ENCODE assay signal across 11 mouse cellular contexts in the genomic region with DNA sequence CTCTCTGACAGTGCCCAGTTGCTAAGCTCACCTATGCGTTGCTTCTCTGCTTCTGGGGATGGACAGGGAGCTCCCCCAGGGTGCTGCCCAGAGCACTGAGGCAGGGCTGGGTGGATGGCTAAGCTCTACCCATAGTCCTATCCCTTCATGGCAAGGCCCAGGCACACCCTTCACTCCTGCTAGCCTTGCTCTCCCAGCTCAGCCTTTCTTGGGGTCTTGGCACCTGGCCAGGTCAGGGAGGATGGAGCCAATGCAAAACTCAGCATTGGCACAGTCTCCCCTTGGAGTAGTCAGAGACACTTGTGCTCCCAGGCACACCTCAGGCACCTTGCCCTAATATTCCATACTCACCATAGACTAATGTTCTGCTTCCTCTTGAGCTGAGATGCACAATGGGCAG. TPM values are rescaled to one million over a fixed set of nuclear protein-coding genes. Genes with fewer than 3 reads are reported as not detected.
A peak's percentile ranks its signal among the peaks of the same experiment; 100 is the strongest.
DNase-seq lines count a peak whose midpoint lies in the region; ATAC-seq and TF ChIP-seq lines count a peak whose summit lies in the region.
"Had no signal": no experiment of that assay in that cellular context is flagged by ENCODE, and none has a peak within 500 bp of the region (broad histone marks: within the 10 kb centered on the region; RNA-seq: fewer than 3 reads in every experiment).

No protein-coding gene starts in this region.

- TF ChIP-seq CTCF in intestine, postnatal 0 days (IDR thresholded peaks at IDR 0.05; ENCODE audit: low read depth) = no peak

- no peaks in the 10 kb centered on the region for H3K9me3 ChIP-seq in kidney, embryonic 15.5 days (replicated peaks)
- H3K9me3 ChIP-seq in heart, embryonic 13.5 days = no peaks in the 10 kb centered on the region
- no peaks in the 10 kb centered on the region for H3K9me3 ChIP-seq in intestine, postnatal 0 days (ENCODE audit: control insufficient read depth)
- H3K9me3 ChIP-seq in neural tube, embryonic 15.5 days (replicated peaks) = no peaks in the 10 kb centered on the region

- 0 out of 2 replicates have a peak, but pooled peaks cover 5% of the 10 kb centered on the region for H3K4me1 ChIP-seq in kidney, embryonic 15.5 days
- H3K4me1 ChIP-seq in heart, embryonic 13.5 days = peaks cover 12% of the 10 kb centered on the region
- no peaks in the 10 kb centered on the region for H3K4me1 ChIP-seq in intestine, postnatal 0 days (replicated peaks; ENCODE audit: control insufficient read depth, insufficient read depth, low read length)
- no peaks in the 10 kb centered on the region for H3K4me1 ChIP-seq in neural tube, embryonic 15.5 days

- no peak for ATAC-seq in kidney, embryonic 15.5 days (replicated peaks; ENCODE audit: low FRiP score)
- ATAC-seq in heart, embryonic 13.5 days (ENCODE audit: extremely low read depth, insufficient number of reproducible peaks, low FRiP score, low TSS enrichment) = no peak
- ATAC-seq in intestine, postnatal 0 days = no peak
- ATAC-seq in neural tube, embryonic 15.5 days (ENCODE audit: low FRiP score) = no peak

- peaks cover 32% of the 10 kb centered on the region for H3K27me3 ChIP-seq in kidney, embryonic 15.5 days
- H3K27me3 ChIP-seq in heart, embryonic 13.5 days (replicated peaks) = peaks cover 39% of the 10 kb centered on the region
- no peaks in the 10 kb centered on the region for H3K27me3 ChIP-seq in intestine, postnatal 0 days (replicated peaks; ENCODE audit: control insufficient read depth, insufficient read depth, low read length)
- no peaks in the 10 kb centered on the region for H3K27me3 ChIP-seq in neural tube, embryonic 15.5 days (replicated peaks)

- peak overlapping the region; percentile 53 for H3K4me2 ChIP-seq in kidney, embryonic 15.5 days
- peak overlapping the region; percentile 65 for H3K4me2 ChIP-seq in heart, embryonic 13.5 days
- H3K4me2 ChIP-seq in intestine, postnatal 0 days (replicated peaks; ENCODE audit: low read depth) = peak overlapping the region; percentile 35
- H3K4me2 ChIP-seq in neural tube, embryonic 15.5 days = peak overlapping the region; percentile 25

- no peaks in the 10 kb centered on the region for H3K36me3 ChIP-seq in kidney, embryonic 15.5 days
- no peaks in the 10 kb centered on the region for H3K36me3 ChIP-seq in heart, embryonic 13.5 days
- H3K36me3 ChIP-seq in intestine, postnatal 0 days (ENCODE audit: control insufficient read depth, insufficient read depth) = no peaks in the 10 kb centered on the region
- H3K36me3 ChIP-seq in neural tube, embryonic 15.5 days = no peaks in the 10 kb centered on the region

- H3K9ac ChIP-seq in kidney, embryonic 15.5 days = peak overlapping the region; percentile 38
- peak overlapping the region; percentile 76 for H3K9ac ChIP-seq in heart, embryonic 13.5 days
- H3K9ac ChIP-seq in intestine, postnatal 0 days (ENCODE audit: low read depth, low read length) = no peak overlapping the region
- no peak overlapping the region for H3K9ac ChIP-seq in neural tube, embryonic 15.5 days (replicated peaks)
- H3K9ac ChIP-seq: liver, embryonic 14.5 days had no signal

- peak overlapping the region; percentile 41 for H3K4me3 ChIP-seq in kidney, embryonic 15.5 days (replicated peaks)
- peak overlapping the region; percentile 51 for H3K4me3 ChIP-seq in heart, embryonic 13.5 days
- H3K4me3 ChIP-seq in intestine, postnatal 0 days (ENCODE audit: low read depth, low read length) = peak overlapping the region; percentile 21
- H3K4me3 ChIP-seq in neural tube, embryonic 15.5 days (replicated peaks) = peak overlapping the region; percentile 16; the same call in 1 of the 2 replicates

- DNase-seq in kidney, adult 8-10 months = no peak
- DNase-seq in adrenal gland, postnatal 25 days = no peak
- no peak for DNase-seq in adrenal gland, adult 8-10 months
- no peak for DNase-seq in cerebellum, adult 9-10 months
- DNase-seq: cerebellum, adult 11 months had no signal

- WGBS in kidney, embryonic 15.5 days = 73% methylated on average over 1 of the region's 1 CpGs
- 55% methylated on average over 1 of the region's 1 CpGs for WGBS in heart, embryonic 13.5 days
- 77% methylated on average over 1 of the region's 1 CpGs for WGBS in intestine, postnatal 0 days
- 71% methylated on average over 1 of the region's 1 CpGs for WGBS in neural tube, embryonic 15.5 days

- no peak overlapping the region for H3K27ac ChIP-seq in kidney, embryonic 15.5 days
- H3K27ac ChIP-seq in heart, embryonic 13.5 days (replicated peaks) = peak overlapping the region; percentile 76
- no peak overlapping the region for H3K27ac ChIP-seq in intestine, postnatal 0 days (ENCODE audit: low read depth, low read length)
- no peak overlapping the region for H3K27ac ChIP-seq in neural tube, embryonic 15.5 days (replicated peaks)
- H3K27ac ChIP-seq: liver, embryonic 14.5 days had no signal

RNA-seq across cellular contexts. Expression of a gene that starts 0.7 kb away (rescaled TPM):
- 90.8 and 96.4 TPM in 2 replicates for polyA plus RNA-seq in kidney, embryonic 15.5 days (2015; fragmentation: Nextera tagmentation; extraction: Ambion mirVana)
- 76.0 and 87.0 TPM in 2 replicates for polyA plus RNA-seq in heart, embryonic 13.5 days (2015; fragmentation: Nextera tagmentation; extraction: Ambion mirVana)
- polyA plus RNA-seq in intestine, postnatal 0 days (2015; fragmentation: Nextera tagmentation; extraction: Ambion mirVana) = 35.2 and 43.0 TPM in 2 replicates
- 29.1 and 33.4 TPM in 2 replicates for polyA plus RNA-seq in neural tube, embryonic 15.5 days (2015; fragmentation: Nextera tagmentation; extraction: Ambion mirVana)
- 185 and 205 TPM in 2 replicates for total RNA-seq in adrenal gland, postnatal 25 days (2021)
- 100 to 1,000 TPM; 251 to 364 (median 310) TPM for total RNA-seq in adrenal gland, adult 8-10 months (2022)
- total RNA-seq: MEL had no signal

RNA-seq across cellular contexts. Expression of a gene that starts 18.8 kb away (rescaled TPM):
- polyA plus RNA-seq in kidney, embryonic 15.5 days (2015; fragmentation: Nextera tagmentation; extraction: Ambion mirVana) = 0.31 and 0.36 TPM in 2 replicates
- polyA plus RNA-seq in heart, embryonic 13.5 days (2015; fragmentation: Nextera tagmentation; extraction: Ambion mirVana) = 0.32 and 0.56 TPM in 2 replicates
- 0.12 and 0.13 TPM in 2 replicates for polyA plus RNA-seq in intestine, postnatal 0 days (2015; fragmentation: Nextera tagmentation; extraction: Ambion mirVana)
- polyA plus RNA-seq in neural tube, embryonic 15.5 days (2015; fragmentation: Nextera tagmentation; extraction: Ambion mirVana) = 6.1 and 7.0 TPM in 2 replicates
- total RNA-seq in adrenal gland, postnatal 25 days (2021) = 38.1 and 43.3 TPM in 2 replicates
- total RNA-seq in adrenal gland, adult 8-10 months (2022) = 100 to 1,000 TPM in 1 of 4 experiments, 10 to 100 TPM in 3; 68.5 to 100 (median 79.5) TPM
- total RNA-seq: MEL had no signal
- polyA plus RNA-seq: liver, embryonic 14.5 days had no signal

RNA-seq across cellular contexts. Expression of a gene that starts 25.2 kb away (rescaled TPM):
- polyA plus RNA-seq in kidney, embryonic 15.5 days (2015; fragmentation: Nextera tagmentation; extraction: Ambion mirVana) = 66.0 and 71.5 TPM in 2 replicates
- 52.1 and 61.7 TPM in 2 replicates for polyA plus RNA-seq in heart, embryonic 13.5 days (2015; fragmentation: Nextera tagmentation; extraction: Ambion mirVana)
- 38.2 and 38.6 TPM in 2 replicates for polyA plus RNA-seq in intestine, postnatal 0 days (2015; fragmentation: Nextera tagmentation; extraction: Ambion mirVana)
- 67.5 and 74.9 TPM in 2 replicates for polyA plus RNA-seq in neural tube, embryonic 15.5 days (2015; fragmentation: Nextera tagmentation; extraction: Ambion mirVana)
- total RNA-seq in adrenal gland, postnatal 25 days (2021) = 27.7 and 31.8 TPM in 2 replicates
- total RNA-seq in adrenal gland, adult 8-10 months (2022) = 10 to 100 TPM; 19.0 to 57.4 (median 39.0) TPM

RNA-seq across cellular contexts. Expression of a gene that starts 48.9 kb away (rescaled TPM):
- polyA plus RNA-seq in kidney, embryonic 15.5 days (2015; fragmentation: Nextera tagmentation; extraction: Ambion mirVana) = 0.26 TPM in 1 of 2 replicates, not detected in the other
- polyA plus RNA-seq in heart, embryonic 13.5 days (2015; fragmentation: Nextera tagmentation; extraction: Ambion mirVana) = not detected in 2 replicates
- not detected in 2 replicates for polyA plus RNA-seq in intestine, postnatal 0 days (2015; fragmentation: Nextera tagmentation; extraction: Ambion mirVana)
- polyA plus RNA-seq in neural tube, embryonic 15.5 days (2015; fragmentation: Nextera tagmentation; extraction: Ambion mirVana) = not detected in 2 replicates
- not detected in 2 replicates for total RNA-seq in adrenal gland, postnatal 25 days (2021)
- under 1 TPM in 1 of 4 experiments, not detected in 3; 0.34 TPM for total RNA-seq in adrenal gland, adult 8-10 months (2022)
- total RNA-seq: MEL had no signal
- polyA plus RNA-seq: liver, embryonic 14.5 days had no signal

Comparison
In these comparisons a context has a peak if more than half of its experiments do, and no peak if none do; other contexts are left out.
1. H3K9ac ChIP-seq: peak in kidney, embryonic 15.5 days (single experiment) and heart, embryonic 13.5 days (single experiment); none in intestine, postnatal 0 days (single experiment) and neural tube, embryonic 15.5 days (single experiment).
2. Peak in every context shown above with its lines, with median percentiles within 50 percentile points of each other: H3K4me2 ChIP-seq and H3K4me3 ChIP-seq.